Mouse (Mus musculus) embryonic fibroblast, embryonic 13.5 days (primary cell): ENCODE data around the gene Prkag2. TPM values are rescaled to one million over a fixed set of nuclear protein-coding genes. Genes with fewer than 3 reads are reported as not detected.

ENCODE experiments used
- H3K27ac ChIP-seq: 2 replicates; pipeline ENCODE4 v1.5.1; 2012; ENCODE audit warnings: low read length, control low read depth, inconsistent platforms; ENCODE audit not compliant: insufficient read depth
- H3K4me1 ChIP-seq: 2 replicates; pipeline ENCODE4 v1.6.1; 2011; ENCODE audit warnings: low read length; ENCODE audit not compliant: control insufficient read depth, insufficient read depth
- H3K4me3 ChIP-seq: 2 replicates; pipeline ENCODE4 v1.5.1; 2011; ENCODE audit warnings: mild to moderate bottlenecking, control low read depth, low read length; ENCODE audit not compliant: insufficient read depth
- CTCF ChIP-seq: IDR thresholded peaks from 2 replicates; pipeline ENCODE4 v1.5.1; 2011; ENCODE audit warnings: mild to moderate bottlenecking, control low read depth, low read length, moderate library complexity, borderline replicate concordance; ENCODE audit not compliant: insufficient read depth
- POLR2A ChIP-seq: IDR thresholded peaks from 2 replicates; pipeline ENCODE4 v1.6.1; 2011; ENCODE audit warnings: low read depth, mild to moderate bottlenecking, control low read depth, low read length, moderate library complexity
- polyA plus RNA-seq: library from polyadenylated mRNA; stranded (reverse); fragments of >200 nt; gene quantifications from 2 replicates; pipeline ENCODE4 v1.2.4, GENCODE M21; 2011; ENCODE audit warnings: low read depth; ENCODE audit not compliant: missing spikeins, insufficient read length

Prkag2 gene
- polyA plus RNA-seq, 1 experiment: 39.6 TPM

DNA sequence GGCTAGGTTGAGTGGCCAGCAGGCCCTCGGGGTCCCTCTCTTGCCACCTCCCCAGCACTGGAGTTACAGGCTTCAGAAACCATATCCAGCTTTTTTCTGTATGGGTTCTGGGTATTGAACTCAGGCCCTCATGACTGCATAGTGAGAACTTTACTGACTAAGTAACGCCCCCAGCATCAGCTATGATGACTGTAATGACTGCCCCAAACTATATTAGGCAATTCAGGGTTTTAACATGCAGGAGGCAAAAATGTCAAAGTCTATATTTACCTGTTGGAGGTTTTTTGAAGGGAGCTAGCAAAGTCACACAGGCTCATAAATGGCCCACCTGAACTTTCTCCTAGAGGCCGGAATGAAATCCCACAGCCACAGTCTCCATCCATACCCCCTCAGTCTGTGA lies 9.9 kb upstream of the Prkag2 start:
- no peak for TF ChIP-seq CTCF
- no peak for TF ChIP-seq POLR2A
- H3K4me1 ChIP-seq: no peaks in the 10 kb centered on the region
- no peak overlapping the region for H3K27ac ChIP-seq
- no peak overlapping the region for H3K4me3 ChIP-seq

DNA sequence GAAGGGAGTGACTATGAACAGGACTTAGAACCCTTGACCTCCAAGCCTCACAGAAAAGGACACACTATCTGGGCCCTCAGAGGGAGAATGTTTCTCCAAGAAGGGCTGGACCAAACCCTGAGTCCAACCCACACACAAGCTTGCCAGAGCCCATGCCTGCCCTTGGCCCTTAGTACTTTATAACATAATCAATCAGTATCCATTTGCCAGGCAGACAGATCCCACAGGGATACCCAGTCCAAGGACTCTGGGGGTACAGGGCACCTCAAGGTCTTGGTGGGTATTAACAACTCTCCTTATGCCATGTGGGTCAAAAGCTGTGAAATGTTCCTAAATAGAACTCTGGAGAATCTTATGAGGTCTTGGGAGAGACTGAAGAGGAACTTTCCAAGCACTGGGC lies 5.3 kb upstream of the Prkag2 start:
- Histone ChIP-seq H3K4me3 (no peak overlapping the region), H3K27ac (no peak overlapping the region), H3K4me1 (no peaks in the 10 kb centered on the region)
- no peak for TF ChIP-seq CTCF
- TF ChIP-seq POLR2A: no peak

DNA sequence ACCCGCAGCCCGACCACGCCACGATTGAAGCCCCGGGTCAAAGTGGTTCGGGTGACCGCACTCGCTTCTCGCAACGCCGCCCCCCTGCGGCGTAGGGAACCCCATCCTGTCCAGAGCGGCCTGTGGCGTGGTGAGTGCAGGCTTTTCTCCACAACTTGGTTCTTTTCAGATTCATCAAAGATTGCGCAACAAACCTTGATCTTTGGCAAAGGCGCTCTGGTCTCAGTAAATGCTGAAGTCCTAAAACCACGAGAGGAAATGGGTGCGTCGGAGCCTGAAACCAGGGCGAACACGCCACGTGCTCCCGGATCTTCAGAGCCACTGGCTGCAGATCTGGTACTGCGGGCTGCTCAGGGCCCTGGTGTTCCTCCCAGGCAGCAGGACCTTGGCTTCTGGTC lies 683 bp upstream of the Prkag2 start:
- TF ChIP-seq CTCF (no peak), POLR2A (no peak)
- Histone ChIP-seq H3K4me3 (peak overlapping the region; percentile 35), H3K27ac (no peak overlapping the region)

GRCm38 (mm10) chr5:25100157-25100515 lies 306 bp downstream of the Prkag2 start:
- Histone ChIP-seq H3K4me1 (no peaks in the 10 kb centered on the region), H3K4me3 (peak overlapping the region; percentile 35), H3K27ac (no peak overlapping the region)
- TF ChIP-seq CTCF (no peak), POLR2A (no peak)

More for the DNA sequence above, 683 bp upstream of the Prkag2 start:
- no peaks in the 10 kb centered on the region for H3K4me1 ChIP-seq

GRCm38 (mm10) chr5:25099367-25100156 lies 880 bp downstream of the Prkag2 start:
- no peaks in the 10 kb centered on the region for H3K4me1 ChIP-seq
- no peak for TF ChIP-seq CTCF
- no peak for TF ChIP-seq POLR2A
- peak overlapping the region; percentile 35 for H3K4me3 ChIP-seq
- no peak overlapping the region for H3K27ac ChIP-seq

DNA sequence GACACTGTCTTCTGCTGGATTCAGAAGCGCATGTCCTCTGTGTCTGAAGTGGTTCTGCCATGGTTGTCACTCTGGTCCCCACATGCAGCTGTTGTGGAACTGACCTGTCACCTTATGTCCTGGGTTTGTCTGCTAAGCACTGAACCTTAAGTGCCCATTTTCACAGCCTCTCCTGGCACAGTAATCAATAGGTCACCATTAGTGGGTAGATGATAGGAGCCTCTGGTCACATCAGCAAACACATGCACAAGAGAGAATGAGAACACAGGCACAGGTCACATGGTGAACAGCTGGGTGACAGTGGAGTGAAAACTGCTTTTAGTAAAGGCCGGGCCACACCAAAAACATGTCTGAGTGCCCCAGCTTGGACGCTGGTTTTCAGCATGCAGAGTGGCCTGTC lies 2.6 kb downstream of the Prkag2 start:
- no peak for TF ChIP-seq POLR2A
- no peak for TF ChIP-seq CTCF
- Histone ChIP-seq H3K4me1 (no peaks in the 10 kb centered on the region), H3K4me3 (no peak overlapping the region), H3K27ac (no peak overlapping the region)

- no peak overlapping the region for H3K4me3 ChIP-seq
- no peaks in the 10 kb centered on the region for H3K4me1 ChIP-seq
- no peak for TF ChIP-seq POLR2A
- TF ChIP-seq CTCF: no peak
- no peak overlapping the region for H3K27ac ChIP-seq
Measured at GRCm38 (mm10) chr5:25096431-25096830, 4.0 kb downstream of the Prkag2 start.

- Histone ChIP-seq H3K27ac (no peak overlapping the region), H3K4me1 (no peaks in the 10 kb centered on the region), H3K4me3 (no peak overlapping the region)
- no peak for TF ChIP-seq CTCF
- TF ChIP-seq POLR2A: no peak
Measured at GRCm38 (mm10) chr5:25092630-25093245, 7.7 kb downstream of the Prkag2 start.

GRCm38 (mm10) chr5:25089258-25089972 lies 11.0 kb downstream of the Prkag2 start:
- no peak overlapping the region for H3K27ac ChIP-seq
- TF ChIP-seq CTCF: no peak
- no peak for TF ChIP-seq POLR2A
- no peaks in the 10 kb centered on the region for H3K4me1 ChIP-seq
- no peak overlapping the region for H3K4me3 ChIP-seq

DNA sequence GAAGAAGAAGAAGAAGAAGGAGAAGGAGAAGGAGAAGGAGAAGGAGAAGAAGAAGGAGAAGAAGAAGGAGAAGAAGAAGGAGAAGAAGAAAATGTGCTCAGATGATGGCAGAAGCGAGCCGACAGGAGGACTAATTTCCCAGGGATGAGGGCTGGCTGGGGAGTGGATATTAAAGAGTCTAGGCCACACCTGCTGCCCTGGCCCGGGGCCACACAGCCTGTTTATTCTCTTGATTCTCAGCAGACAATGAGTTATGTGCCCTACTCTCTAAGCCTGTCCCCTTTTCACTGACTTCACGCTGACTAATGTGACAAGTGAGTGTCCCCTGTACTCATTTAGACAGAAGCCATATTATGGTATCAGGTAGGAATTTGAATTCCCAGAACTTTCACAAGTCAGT lies 11.8 kb downstream of the Prkag2 start:
- Histone ChIP-seq H3K27ac (no peak overlapping the region), H3K4me3 (no peak overlapping the region), H3K4me1 (no peaks in the 10 kb centered on the region)
- no peak for TF ChIP-seq CTCF
